In genomic region chr6:53795788-53796187, GRCm38 (mm10) we compare ENCODE assay signal across 10 mouse cellular contexts. TPM values are rescaled to one million over a fixed set of nuclear protein-coding genes. Genes with fewer than 3 reads are reported as not detected.
A peak's percentile ranks its signal among the peaks of the same experiment; 100 is the strongest.
DNase-seq lines count a peak whose midpoint lies in the region; ATAC-seq and TF ChIP-seq lines count a peak whose summit lies in the region.
"Had no signal": no experiment of that assay in that cellular context is flagged by ENCODE, and none has a peak within 500 bp of the region (broad histone marks: within the 10 kb centered on the region; RNA-seq: fewer than 3 reads in every experiment).

No protein-coding gene starts in this region.

- no peaks in the 10 kb centered on the region for H3K36me3 ChIP-seq in ES-E14 (ENCODE audit: control insufficient read depth, insufficient read depth, low read length, poor library complexity, severe bottlenecking)
- H3K36me3 ChIP-seq in liver, embryonic 14.5 days (replicated peaks; ENCODE audit: control insufficient read depth, insufficient read depth, low read depth): no peaks in the 10 kb centered on the region
- H3K36me3 ChIP-seq: embryonic facial prominence, embryonic 13.5 days; liver, embryonic 13.5 days had no signal

- in situ Hi-C loops in ES-E14 (cut with MboI; ENCODE audit: low sequenced_read_pairs in 2 of 2, unreplicated experiment in 2 of 2): no loop called here

- 12% methylated on average over 5 of the region's 5 CpGs for WGBS in liver, embryonic 14.5 days (ENCODE audit: insufficient replicate concordance)

- H3K4me3 ChIP-seq in ES-E14 (ENCODE audit: insufficient read depth in 1 of 2, low read depth in 1 of 2, low read length in 2 of 2, poor library complexity in 1 of 2, severe bottlenecking in 1 of 2): no peak overlapping the region
- no peak overlapping the region for H3K4me3 ChIP-seq in liver, embryonic 14.5 days (ENCODE audit: insufficient read depth in 1 of 2, low read depth in 2 of 2, low read length in 2 of 2)
- H3K4me3 ChIP-seq: embryonic facial prominence, embryonic 13.5 days; liver, embryonic 13.5 days had no signal

- H3K4me2 ChIP-seq in liver, embryonic 14.5 days (ENCODE audit: low read depth): no peak overlapping the region
- H3K4me2 ChIP-seq: liver, embryonic 13.5 days had no signal

- peak; percentile 83 for ATAC-seq in cerebellum, adult (ENCODE audit: insufficient number of reproducible peaks, low FRiP score, low TSS enrichment)
- peak; percentile 82 to 83 for ATAC-seq in hematopoietic stem cell, adult 5-6 weeks (replicated peaks in 1 of 2; ENCODE audit: insufficient read depth in 1 of 2, low FRiP score in 2 of 2, low TSS enrichment in 1 of 2, low read depth in 1 of 2, poor library complexity in 2 of 2, severe bottlenecking in 2 of 2)
- no peak for ATAC-seq in liver, embryonic 14.5 days (ENCODE audit: insufficient read depth)

- intact Hi-C loops in left cerebral cortex, postnatal 36 days (cut with DNase I): loop anchor here (5.0 to 10.0 kb wide), 3 partner anchors 87 to 239 kb away; partner anchors contain the start of gene Chn2

- H3K27ac ChIP-seq in ES-E14 (ENCODE audit: insufficient read depth, low read depth, low read length, poor library complexity, severe bottlenecking): no peak overlapping the region
- H3K27ac ChIP-seq in liver, embryonic 14.5 days: no peak overlapping the region
- H3K27ac ChIP-seq: embryonic facial prominence, embryonic 13.5 days; liver, embryonic 13.5 days had no signal

- no peak overlapping the region; the same call in 1 of the 2 replicates for H3K9ac ChIP-seq in ES-E14 (ENCODE audit: insufficient read depth, low read depth, low read length, poor library complexity, severe bottlenecking)
- H3K9ac ChIP-seq in liver, embryonic 14.5 days (replicated peaks): no peak overlapping the region
- H3K9ac ChIP-seq: embryonic facial prominence, embryonic 13.5 days; liver, embryonic 13.5 days had no signal

- H3K9me3 ChIP-seq in ES-E14 (ENCODE audit: control insufficient read depth, insufficient read depth, low read depth, low read length): no peaks in the 10 kb centered on the region
- H3K9me3 ChIP-seq in liver, embryonic 14.5 days (ENCODE audit: control insufficient read depth, low read length): no peaks in the 10 kb centered on the region
- H3K9me3 ChIP-seq: embryonic facial prominence, embryonic 13.5 days; liver, embryonic 13.5 days had no signal

- peaks cover 3% of the 10 kb centered on the region for H3K27me3 ChIP-seq in liver, embryonic 14.5 days (ENCODE audit: control insufficient read depth, insufficient read depth, low read length)

- DNase-seq in kidney, adult 18-20 months: peak; percentile 61
- DNase-seq in kidney, adult 11 months: no peak
- peak; percentile 77 for DNase-seq in ES-E14 (ENCODE audit: low read depth, low spot score)
- DNase-seq in liver, embryonic 14.5 days (ENCODE audit: low read depth in 3 of 3, low spot score in 3 of 3): no peak
- DNase-seq in thymus, postnatal 0 days (ENCODE audit: low spot score): peak; percentile 50
- DNase-seq in left cerebral cortex, postnatal 36 days (ENCODE audit: low spot score in 2 of 2): no peak
- DNase-seq: liver, embryonic 13.5 days had no signal

- TF ChIP-seq EP300 in liver, embryonic 14.5 days (IDR thresholded peaks at IDR 0.05; ENCODE audit: low read depth): no peak

- peak; percentile 56 for TF ChIP-seq CTCF in liver, embryonic 14.5 days (IDR thresholded peaks at IDR 0.05; ENCODE audit: low read depth)

- peaks cover 12 to 19% of the 10 kb centered on the region in 2 experiments for H3K4me1 ChIP-seq in ES-E14 (ENCODE audit: control insufficient read depth in 2 of 2, insufficient read depth in 2 of 2, low read length in 2 of 2, poor library complexity in 1 of 2)
- H3K4me1 ChIP-seq in liver, embryonic 14.5 days (replicated peaks; ENCODE audit: control insufficient read depth in 2 of 2, insufficient read depth in 2 of 2, low read length in 1 of 2): no peaks in the 10 kb centered on the region
- H3K4me1 ChIP-seq: liver, embryonic 13.5 days had no signal

TF ChIP-seq in ES-E14, 5 proteins besides CTCF, POLR2A, EP300 and RAD21:
- no peak for TF ChIP-seq MAFK (IDR thresholded peaks at IDR 0.05; ENCODE audit: insufficient read depth, low read depth, low read length)
- no peak for TF ChIP-seq HCFC1 (IDR thresholded peaks at IDR 0.05; ENCODE audit: borderline replicate concordance, insufficient read depth, low read length)
- no peak for TF ChIP-seq ZC3H11A (IDR thresholded peaks at IDR 0.05; ENCODE audit: borderline replicate concordance, low read depth, low read length)
- no peak for TF ChIP-seq CHD2 (IDR thresholded peaks at IDR 0.05; ENCODE audit: low read depth, low read length)
- no peak for TF ChIP-seq ZNF384 (IDR thresholded peaks at IDR 0.05; ENCODE audit: low read depth, low read length)

RNA-seq across cellular contexts. Expression of gene Tril, which starts 24.8 kb away (rescaled TPM):
- 2.4 TPM in 2 replicates for total RNA-seq in ES-E14 (2012; rRNA removed)
- total RNA-seq in hematopoietic stem cell, adult 5-6 weeks (2017): 0.10 TPM in 1 of 2 replicates, not detected in the other
- 0.15 and 0.16 TPM in 2 replicates for polyA plus RNA-seq in liver, embryonic 14.5 days (2012; rRNA removed)
- 0.19 and 0.27 TPM in 2 replicates for polyA plus RNA-seq in liver, embryonic 14.5 days (2014; fragmentation: Nextera tagmentation; extraction: Ambion mirVana)
- 1.9 and 2.0 TPM in 2 replicates for polyA plus RNA-seq in thymus, postnatal 0 days (2015; fragmentation: Nextera tagmentation; extraction: Ambion mirVana)
- total RNA-seq in left cerebral cortex, postnatal 36 days (2021): 10 to 100 TPM; 31.5 to 33.4 TPM

Comparison
In these comparisons a context has a peak if more than half of its experiments do, and no peak if none do; other contexts are left out.
1. DNase-seq: peak in kidney, adult 18-20 months (single experiment), ES-E14 (single experiment) and thymus, postnatal 0 days (single experiment); none in kidney, adult 11 months (single experiment), liver, embryonic 14.5 days (0 of 3) and left cerebral cortex, postnatal 36 days (0 of 2).